Mouse (Mus musculus): Measurements from ENCODE around the gene Prrt2. TPM values are rescaled to one million over a fixed set of nuclear protein-coding genes. Genes with fewer than 3 reads are reported as not detected.

Prrt2 gene
- polyA plus RNA-seq, 1 experiment: 0.02 TPM

GRCm38 (mm10) chr7:127022528-127023271 is 1.7 kb upstream of the Prrt2 start:
- peaks cover 20% of the 10 kb centered on the region for H3K79me3 ChIP-seq (ENCODE audit: low read depth)
- H3K4me3 ChIP-seq (ENCODE audit: insufficient read depth, poor library complexity, severe bottlenecking): no peak overlapping the region
- TF ChIP-seq MYOG (IDR thresholded peaks at IDR 0.05; ENCODE audit: control insufficient read depth, extremely low read depth, insufficient read length) (no peak), MAX (IDR thresholded peaks at IDR 0.05) (no peak), FOSL1 (IDR thresholded peaks at IDR 0.05; ENCODE audit: insufficient read depth, low read length, poor library complexity, severe bottlenecking) (no peak), CEBPB (IDR thresholded peaks at IDR 0.05; ENCODE audit: low read depth) (no peak), MYOD1 (IDR thresholded peaks at IDR 0.05; ENCODE audit: control insufficient read depth, insufficient read length, low read depth) (no peak), USF1 (IDR thresholded peaks at IDR 0.05; ENCODE audit: low read depth) (no peak), CTCF (IDR thresholded peaks at IDR 0.05; ENCODE audit: control insufficient read depth, insufficient read depth, insufficient read length) (no peak)
- H3K27me3 ChIP-seq (ENCODE audit: control insufficient read depth, insufficient read depth, insufficient read length): no peaks in the 10 kb centered on the region
- peaks cover 27% of the 10 kb centered on the region for H3K36me3 ChIP-seq (ENCODE audit: control insufficient read depth, insufficient read depth)
- H3K79me2 ChIP-seq (ENCODE audit: control insufficient read depth, insufficient read depth): peaks cover 33% of the 10 kb centered on the region
- H3ac ChIP-seq (ENCODE audit: control insufficient read depth, insufficient read length, low read depth): no peak overlapping the region

GRCm38 (mm10) chr7:127021563-127022527 is 834 bp upstream of the Prrt2 start:
- Histone ChIP-seq H3K36me3 (ENCODE audit: control insufficient read depth, insufficient read depth) (peaks cover 27% of the 10 kb centered on the region), H3K79me3 (ENCODE audit: low read depth) (peaks cover 20% of the 10 kb centered on the region)

GRCm38 (mm10) chr7:127020491-127020890 is 520 bp downstream of the Prrt2 start:
- H3K79me3 ChIP-seq (ENCODE audit: low read depth): peaks cover 23% of the 10 kb centered on the region
- H3K4me3 ChIP-seq (ENCODE audit: insufficient read depth, poor library complexity, severe bottlenecking): no peak overlapping the region
- H3ac ChIP-seq (ENCODE audit: control insufficient read depth, insufficient read length, low read depth): no peak overlapping the region
- H3K36me3 ChIP-seq (ENCODE audit: control insufficient read depth, insufficient read depth): peaks cover 30% of the 10 kb centered on the region
- TF ChIP-seq FOSL1 (IDR thresholded peaks at IDR 0.05; ENCODE audit: insufficient read depth, low read length, poor library complexity, severe bottlenecking): no peak
- TF ChIP-seq USF1 (IDR thresholded peaks at IDR 0.05; ENCODE audit: low read depth): no peak
- no peak for TF ChIP-seq CTCF (IDR thresholded peaks at IDR 0.05; ENCODE audit: control insufficient read depth, insufficient read depth, insufficient read length)
- no peak for TF ChIP-seq MYOD1 (IDR thresholded peaks at IDR 0.05; ENCODE audit: control insufficient read depth, insufficient read length, low read depth)
- TF ChIP-seq MAX (IDR thresholded peaks at IDR 0.05): no peak
- peaks cover 34% of the 10 kb centered on the region for H3K79me2 ChIP-seq (ENCODE audit: control insufficient read depth, insufficient read depth)
- no peaks in the 10 kb centered on the region for H3K27me3 ChIP-seq (ENCODE audit: control insufficient read depth, insufficient read depth, insufficient read length)

More at GRCm38 (mm10) chr7:127021563-127022527, 834 bp upstream of the Prrt2 start:
- no peak overlapping the region for H3ac ChIP-seq (ENCODE audit: control insufficient read depth, insufficient read length, low read depth)
- no peak overlapping the region for H3K4me3 ChIP-seq (ENCODE audit: insufficient read depth, poor library complexity, severe bottlenecking)
- no peak for TF ChIP-seq MYOD1 (IDR thresholded peaks at IDR 0.05; ENCODE audit: control insufficient read depth, insufficient read length, low read depth)
- no peak for TF ChIP-seq FOSL1 (IDR thresholded peaks at IDR 0.05; ENCODE audit: insufficient read depth, low read length, poor library complexity, severe bottlenecking)
- no peak for TF ChIP-seq MAX (IDR thresholded peaks at IDR 0.05)
- TF ChIP-seq MYOG (IDR thresholded peaks at IDR 0.05; ENCODE audit: control insufficient read depth, extremely low read depth, insufficient read length): no peak
- no peak for TF ChIP-seq CTCF (IDR thresholded peaks at IDR 0.05; ENCODE audit: control insufficient read depth, insufficient read depth, insufficient read length)
- TF ChIP-seq USF1 (IDR thresholded peaks at IDR 0.05; ENCODE audit: low read depth): no peak
- TF ChIP-seq CEBPB (IDR thresholded peaks at IDR 0.05; ENCODE audit: low read depth): no peak
- no peaks in the 10 kb centered on the region for H3K27me3 ChIP-seq (ENCODE audit: control insufficient read depth, insufficient read depth, insufficient read length)
- H3K79me2 ChIP-seq (ENCODE audit: control insufficient read depth, insufficient read depth): peaks cover 33% of the 10 kb centered on the region

- Histone ChIP-seq H3K79me3 (ENCODE audit: low read depth) (peaks cover 22% of the 10 kb centered on the region), H3K4me3 (ENCODE audit: insufficient read depth, poor library complexity, severe bottlenecking) (no peak overlapping the region), H3K27me3 (ENCODE audit: control insufficient read depth, insufficient read depth, insufficient read length) (no peaks in the 10 kb centered on the region), H3K79me2 (ENCODE audit: control insufficient read depth, insufficient read depth) (peaks cover 34% of the 10 kb centered on the region), H3ac (ENCODE audit: control insufficient read depth, insufficient read length, low read depth) (no peak overlapping the region), H3K36me3 (ENCODE audit: control insufficient read depth, insufficient read depth) (peaks cover 35% of the 10 kb centered on the region)
- TF ChIP-seq USF1 (IDR thresholded peaks at IDR 0.05; ENCODE audit: low read depth) (no peak), MYOG (IDR thresholded peaks at IDR 0.05; ENCODE audit: control insufficient read depth, extremely low read depth, insufficient read length) (no peak), CEBPB (IDR thresholded peaks at IDR 0.05; ENCODE audit: low read depth) (no peak), CTCF (IDR thresholded peaks at IDR 0.05; ENCODE audit: control insufficient read depth, insufficient read depth, insufficient read length) (no peak), FOSL1 (IDR thresholded peaks at IDR 0.05; ENCODE audit: insufficient read depth, low read length, poor library complexity, severe bottlenecking) (no peak), MAX (IDR thresholded peaks at IDR 0.05) (no peak), MYOD1 (IDR thresholded peaks at IDR 0.05; ENCODE audit: control insufficient read depth, insufficient read length, low read depth) (no peak)
Observed at GRCm38 (mm10) chr7:127020031-127020430, 980 bp downstream of the Prrt2 start.

DNA sequence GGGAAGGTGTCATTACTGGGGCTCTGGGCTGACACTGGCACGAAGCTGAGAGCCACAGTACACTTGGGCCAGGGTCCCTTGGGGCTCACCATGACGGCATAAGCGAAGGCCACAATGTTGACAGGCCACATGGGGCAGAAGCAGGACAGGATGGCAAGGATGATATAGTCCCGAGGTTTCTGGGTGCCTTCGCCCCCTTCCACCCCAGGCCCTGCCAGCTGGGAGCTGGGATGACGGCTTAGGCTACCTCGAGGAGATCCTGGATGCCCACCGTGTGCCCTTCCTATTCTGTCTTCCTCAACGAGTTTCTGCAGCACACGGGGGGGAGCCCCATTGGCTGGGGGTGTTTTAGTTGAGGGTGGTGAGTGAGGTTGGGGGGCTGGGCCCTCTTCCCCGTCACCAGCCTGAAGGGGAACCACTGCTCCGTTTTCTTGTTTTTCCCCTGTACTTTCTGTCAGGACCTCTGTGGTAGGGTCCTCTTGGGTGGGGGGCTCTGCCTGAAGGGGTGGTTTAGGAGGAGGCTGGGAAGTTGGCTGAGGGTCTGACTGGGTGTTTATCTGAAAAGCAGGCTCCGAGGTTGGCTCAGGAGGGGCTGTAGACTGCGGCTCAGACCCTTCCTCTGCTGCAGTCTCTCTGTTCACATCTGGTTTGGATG is 1.6 kb downstream of the Prrt2 start:
- peaks cover 32% of the 10 kb centered on the region for H3K79me2 ChIP-seq (ENCODE audit: control insufficient read depth, insufficient read depth)
- H3K4me3 ChIP-seq (ENCODE audit: insufficient read depth, poor library complexity, severe bottlenecking): no peak overlapping the region
- H3ac ChIP-seq (ENCODE audit: control insufficient read depth, insufficient read length, low read depth): no peak overlapping the region
- TF ChIP-seq CEBPB (IDR thresholded peaks at IDR 0.05; ENCODE audit: low read depth) (no peak), USF1 (IDR thresholded peaks at IDR 0.05; ENCODE audit: low read depth) (no peak), FOSL1 (IDR thresholded peaks at IDR 0.05; ENCODE audit: insufficient read depth, low read length, poor library complexity, severe bottlenecking) (no peak), CTCF (IDR thresholded peaks at IDR 0.05; ENCODE audit: control insufficient read depth, insufficient read depth, insufficient read length) (no peak), MYOD1 (IDR thresholded peaks at IDR 0.05; ENCODE audit: control insufficient read depth, insufficient read length, low read depth) (no peak), MAX (IDR thresholded peaks at IDR 0.05) (no peak), MYOG (IDR thresholded peaks at IDR 0.05; ENCODE audit: control insufficient read depth, extremely low read depth, insufficient read length) (no peak)
- peaks cover 16% of the 10 kb centered on the region for H3K79me3 ChIP-seq (ENCODE audit: low read depth)
- no peaks in the 10 kb centered on the region for H3K27me3 ChIP-seq (ENCODE audit: control insufficient read depth, insufficient read depth, insufficient read length)
- H3K36me3 ChIP-seq (ENCODE audit: control insufficient read depth, insufficient read depth): peaks cover 31% of the 10 kb centered on the region
